Mouse (Mus musculus) spleen, postnatal 10 days (tissue): ENCODE measurements around the gene Pola2.

Experiments used
- DNase-seq, 2 experiments: peaks; one replicate each; pipeline ENCODE4 v3.0.0; 2021 to 2022; ENCODE audit warnings: low spot score in 2 of 2

Pola2 gene

GRCm38 (mm10) chr19:5963883-5964562, at the start of gene Pola2:
TSS of gene Pola2 (minus strand) at chr19:5964202.
- peak; percentile 89 to 93 for DNase-seq

GRCm38 (mm10) chr19:6013691-6014090, 49.7 kb upstream of the Pola2 start:
- DNase-seq = no peak

GRCm38 (mm10) chr19:6009137-6009536, 45.1 kb upstream of the Pola2 start:
- no peak for DNase-seq

GRCm38 (mm10) chr19:6007013-6007412, 43.0 kb upstream of the Pola2 start:
- DNase-seq = no peak

- no peak for DNase-seq
Measured at GRCm38 (mm10) chr19:6005541-6005940, 41.5 kb upstream of the Pola2 start.

GRCm38 (mm10) chr19:5999969-6000368, 36.0 kb upstream of the Pola2 start:
- DNase-seq = no peak

- no peak for DNase-seq
Measured at GRCm38 (mm10) chr19:5998180-5998579, 34.2 kb upstream of the Pola2 start.

- no peak for DNase-seq
Measured at GRCm38 (mm10) chr19:5994711-5995110, 30.7 kb upstream of the Pola2 start.

- no peak for DNase-seq
Measured at GRCm38 (mm10) chr19:5992012-5992411, 28.0 kb upstream of the Pola2 start.

- no peak for DNase-seq
Measured at GRCm38 (mm10) chr19:5991467-5991866, 27.5 kb upstream of the Pola2 start.

- DNase-seq = no peak
Measured at GRCm38 (mm10) chr19:5990921-5991320, 26.9 kb upstream of the Pola2 start.

GRCm38 (mm10) chr19:5990033-5990432, 26.0 kb upstream of the Pola2 start:
- DNase-seq = no peak

- DNase-seq = no peak
Measured at GRCm38 (mm10) chr19:5989585-5989984, 25.6 kb upstream of the Pola2 start.

- DNase-seq = peak; percentile 57 to 85
Measured at GRCm38 (mm10) chr19:5988815-5989452, 24.9 kb upstream of the Pola2 start.

- DNase-seq = peak in 1 of 2 experiments; percentile 39
Measured at GRCm38 (mm10) chr19:5988027-5988814, 24.2 kb upstream of the Pola2 start.

GRCm38 (mm10) chr19:5986043-5986442, 22.0 kb upstream of the Pola2 start, which contains the start of gene Slc22a20:
TSS of gene Slc22a20 (minus strand) at chr19:5986143.
- DNase-seq = no peak

GRCm38 (mm10) chr19:5980477-5980876, 16.5 kb upstream of the Pola2 start:
- DNase-seq = no peak

- no peak for DNase-seq
Measured at GRCm38 (mm10) chr19:5977717-5978116, 13.7 kb upstream of the Pola2 start.

GRCm38 (mm10) chr19:5975676-5976075, 11.7 kb upstream of the Pola2 start:
- no peak for DNase-seq

- no peak for DNase-seq
Measured at GRCm38 (mm10) chr19:5975112-5975511, 11.1 kb upstream of the Pola2 start.

- no peak for DNase-seq
Measured at GRCm38 (mm10) chr19:5967664-5968063, 3.7 kb upstream of the Pola2 start.

GRCm38 (mm10) chr19:5966786-5967185, 2.8 kb upstream of the Pola2 start:
- peak; percentile 55 to 66 for DNase-seq

- no peak for DNase-seq
Measured at GRCm38 (mm10) chr19:5965910-5966309, 1.9 kb upstream of the Pola2 start.
